Mouse (Mus musculus): ENCODE results near the gene Rbm25. TPM values are rescaled to one million over a fixed set of nuclear protein-coding genes. Genes with fewer than 3 reads are reported as not detected.

The Rbm25 gene
- polyA plus RNA-seq, 1 experiment from 2014 or later, result 184 TPM

DNA sequence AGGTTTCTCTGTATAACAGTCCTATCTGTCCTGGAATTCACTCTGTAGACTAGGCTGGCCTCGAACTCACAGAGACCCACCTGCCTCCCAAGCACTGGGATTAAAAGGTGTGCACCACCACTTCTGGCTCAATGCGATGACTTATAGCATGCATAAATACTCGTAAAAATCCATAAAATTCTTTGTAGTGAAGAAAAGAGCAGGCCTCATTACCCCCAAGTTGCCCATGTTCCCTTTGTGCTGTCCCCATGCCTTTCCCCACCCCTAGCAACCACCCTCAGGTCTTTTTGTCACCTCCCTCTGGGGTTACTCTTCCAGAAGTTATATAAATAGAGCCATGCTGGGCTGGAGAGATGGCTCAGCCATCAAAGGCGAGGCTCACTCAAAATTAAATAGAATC is 71.8 kb downstream of the Rbm25 start:
- H3K4me2 ChIP-seq, result no peak overlapping the region
- WGBS (ENCODE audit: insufficient replicate concordance), result 78% methylated on average over 4 of the region's 4 CpGs
- no peak overlapping the region for H3K27ac ChIP-seq (ENCODE audit: low read depth, low read length)
- no peaks in the 10 kb centered on the region for H3K27me3 ChIP-seq (ENCODE audit: control insufficient read depth, insufficient read depth, low read length)
- H3K9me3 ChIP-seq (replicated peaks; ENCODE audit: control insufficient read depth, low read length), result no peaks in the 10 kb centered on the region
- H3K4me1 ChIP-seq (ENCODE audit: control insufficient read depth, insufficient read depth, low read length), result no peaks in the 10 kb centered on the region
- peaks cover 2% of the 10 kb centered on the region; the same call in 1 of the 2 replicates for H3K36me3 ChIP-seq (ENCODE audit: control insufficient read depth, insufficient read depth, low read length)
- H3K9ac ChIP-seq (ENCODE audit: low read depth, low read length), result no peak overlapping the region
- ATAC-seq (replicated peaks; ENCODE audit: insufficient number of reproducible peaks, low FRiP score, low TSS enrichment), result no peak
- no peak overlapping the region for H3K4me3 ChIP-seq (ENCODE audit: low read depth, low read length)

- Histone ChIP-seq H3K9me3 (replicated peaks; ENCODE audit: control insufficient read depth, low read length) (no peaks in the 10 kb centered on the region), H3K27ac (ENCODE audit: low read depth, low read length) (no peak overlapping the region), H3K4me3 (ENCODE audit: low read depth, low read length) (no peak overlapping the region), H3K4me2 (no peak overlapping the region), H3K27me3 (ENCODE audit: control insufficient read depth, insufficient read depth, low read length) (no peaks in the 10 kb centered on the region), H3K36me3 (ENCODE audit: control insufficient read depth, insufficient read depth, low read length) (no peaks in the 10 kb centered on the region; the same call in 1 of the 2 replicates), H3K4me1 (ENCODE audit: control insufficient read depth, insufficient read depth, low read length) (no peaks in the 10 kb centered on the region), H3K9ac (ENCODE audit: low read depth, low read length) (no peak overlapping the region)
- WGBS (ENCODE audit: insufficient replicate concordance), result 92% methylated on average over 4 of the region's 4 CpGs
- ATAC-seq (replicated peaks; ENCODE audit: insufficient number of reproducible peaks, low FRiP score, low TSS enrichment), result no peak
These were observed 75.9 kb downstream of the Rbm25 start for GRCm38 (mm10) chr12:83706951-83707350.

DNA sequence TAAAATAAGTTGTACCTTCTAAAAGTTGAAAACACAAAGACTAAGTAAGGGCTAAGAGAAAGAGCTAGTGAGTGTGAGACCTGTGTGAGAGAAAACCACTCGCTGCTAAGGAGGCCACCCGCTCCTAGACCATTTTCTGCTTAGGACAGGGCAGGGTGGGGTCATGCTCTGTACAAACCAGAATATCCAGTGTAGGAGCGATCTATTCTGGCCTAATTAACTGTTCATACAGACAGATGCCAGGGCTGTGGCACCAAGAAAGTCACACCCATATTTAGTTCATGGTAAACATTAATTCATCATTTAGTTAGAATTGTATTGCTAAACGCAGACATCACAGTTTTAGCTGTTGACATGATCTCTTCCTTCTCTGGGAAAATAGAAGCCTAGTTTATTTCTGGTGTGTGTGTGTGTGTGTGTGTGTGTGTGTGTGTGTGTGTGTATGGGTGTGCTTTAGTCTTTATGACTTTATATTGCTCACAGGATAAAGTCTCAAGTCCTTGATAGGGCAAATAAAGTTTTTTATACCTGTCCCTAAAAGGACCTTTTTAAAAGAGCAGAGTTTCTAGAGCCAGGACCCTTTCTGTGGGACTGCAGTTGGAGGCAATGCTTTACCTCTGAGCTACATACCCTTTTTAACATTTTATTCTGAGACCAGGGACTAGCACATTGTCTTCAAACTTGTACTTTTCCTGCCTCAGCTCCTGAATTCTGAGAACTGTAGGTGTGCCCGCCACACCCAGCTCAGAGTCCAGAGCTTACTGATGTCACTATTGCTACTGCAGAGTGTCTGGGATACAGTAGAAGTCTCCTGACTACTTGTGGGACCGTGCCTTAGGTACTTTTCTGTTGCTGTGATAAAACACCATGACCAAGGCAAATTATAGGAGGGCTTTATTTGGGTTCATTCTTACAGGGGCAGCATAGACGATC is 77.4 kb downstream of the Rbm25 start:
- H3K4me1 ChIP-seq (ENCODE audit: control insufficient read depth, insufficient read depth, low read length), result no peaks in the 10 kb centered on the region
- no peak overlapping the region for H3K4me2 ChIP-seq
- 74% methylated on average over 7 of the region's 7 CpGs for WGBS (ENCODE audit: insufficient replicate concordance)
- ATAC-seq (replicated peaks; ENCODE audit: insufficient number of reproducible peaks, low FRiP score, low TSS enrichment), result 0 out of 2 replicates have a peak, but pooled peaks have one; percentile 31
- H3K9ac ChIP-seq (ENCODE audit: low read depth, low read length), result no peak overlapping the region
- no peaks in the 10 kb centered on the region for H3K27me3 ChIP-seq (ENCODE audit: control insufficient read depth, insufficient read depth, low read length)
- no peak overlapping the region for H3K4me3 ChIP-seq (ENCODE audit: low read depth, low read length)
- H3K27ac ChIP-seq (ENCODE audit: low read depth, low read length), result no peak overlapping the region
- no peaks in the 10 kb centered on the region for H3K9me3 ChIP-seq (replicated peaks; ENCODE audit: control insufficient read depth, low read length)
- H3K36me3 ChIP-seq (ENCODE audit: control insufficient read depth, insufficient read depth, low read length), result peaks cover 9% of the 10 kb centered on the region

DNA sequence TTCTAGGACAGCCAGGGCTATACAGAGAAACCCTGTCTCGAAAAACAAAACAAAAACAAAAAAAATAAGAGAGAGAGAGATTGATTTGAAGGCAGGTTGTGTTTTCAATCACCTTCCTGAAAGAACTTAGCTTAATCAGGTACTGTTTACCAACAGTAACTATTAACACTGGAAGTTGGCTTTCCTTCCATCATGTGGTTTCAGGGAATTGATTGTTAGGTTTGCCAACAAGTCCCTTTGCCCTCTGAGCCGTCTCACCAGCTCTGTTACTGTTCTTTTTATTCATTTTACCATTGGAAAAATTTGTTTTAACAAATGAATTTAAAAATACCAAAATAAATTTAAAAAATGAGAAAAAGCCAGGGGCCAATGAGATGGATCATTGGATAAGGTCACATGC is 78.9 kb downstream of the Rbm25 start:
- no peaks in the 10 kb centered on the region for H3K27me3 ChIP-seq (ENCODE audit: control insufficient read depth, insufficient read depth, low read length)

GRCm38 (mm10) chr12:83713749-83714148 is 82.7 kb downstream of the Rbm25 start:
- ATAC-seq (replicated peaks; ENCODE audit: insufficient number of reproducible peaks, low FRiP score, low TSS enrichment), result no peak
- no peaks in the 10 kb centered on the region for H3K4me1 ChIP-seq (ENCODE audit: control insufficient read depth, insufficient read depth, low read length)
- H3K4me3 ChIP-seq (ENCODE audit: low read depth, low read length), result no peak overlapping the region
- no peaks in the 10 kb centered on the region for H3K27me3 ChIP-seq (ENCODE audit: control insufficient read depth, insufficient read depth, low read length)
- no peak overlapping the region for H3K4me2 ChIP-seq
- no peak overlapping the region for H3K27ac ChIP-seq (ENCODE audit: low read depth, low read length)
- H3K36me3 ChIP-seq (ENCODE audit: control insufficient read depth, insufficient read depth, low read length), result peaks cover 17% of the 10 kb centered on the region
- WGBS (ENCODE audit: insufficient replicate concordance), result 49% methylated on average over 2 of the region's 2 CpGs
- no peak overlapping the region for H3K9ac ChIP-seq (ENCODE audit: low read depth, low read length)
- H3K9me3 ChIP-seq (replicated peaks; ENCODE audit: control insufficient read depth, low read length), result no peaks in the 10 kb centered on the region

More for the DNA sequence above, 78.9 kb downstream of the Rbm25 start:
- Histone ChIP-seq H3K36me3 (ENCODE audit: control insufficient read depth, insufficient read depth, low read length) (peaks cover 14% of the 10 kb centered on the region), H3K27ac (ENCODE audit: low read depth, low read length) (no peak overlapping the region), H3K4me2 (no peak overlapping the region), H3K9ac (ENCODE audit: low read depth, low read length) (no peak overlapping the region), H3K4me3 (ENCODE audit: low read depth, low read length) (no peak overlapping the region), H3K4me1 (ENCODE audit: control insufficient read depth, insufficient read depth, low read length) (no peaks in the 10 kb centered on the region), H3K9me3 (replicated peaks; ENCODE audit: control insufficient read depth, low read length) (no peaks in the 10 kb centered on the region)
- ATAC-seq (replicated peaks; ENCODE audit: insufficient number of reproducible peaks, low FRiP score, low TSS enrichment), result no peak
- 88% methylated on average over 2 of the region's 2 CpGs for whole genome bisulfite sequencing (ENCODE audit: insufficient replicate concordance)

DNA sequence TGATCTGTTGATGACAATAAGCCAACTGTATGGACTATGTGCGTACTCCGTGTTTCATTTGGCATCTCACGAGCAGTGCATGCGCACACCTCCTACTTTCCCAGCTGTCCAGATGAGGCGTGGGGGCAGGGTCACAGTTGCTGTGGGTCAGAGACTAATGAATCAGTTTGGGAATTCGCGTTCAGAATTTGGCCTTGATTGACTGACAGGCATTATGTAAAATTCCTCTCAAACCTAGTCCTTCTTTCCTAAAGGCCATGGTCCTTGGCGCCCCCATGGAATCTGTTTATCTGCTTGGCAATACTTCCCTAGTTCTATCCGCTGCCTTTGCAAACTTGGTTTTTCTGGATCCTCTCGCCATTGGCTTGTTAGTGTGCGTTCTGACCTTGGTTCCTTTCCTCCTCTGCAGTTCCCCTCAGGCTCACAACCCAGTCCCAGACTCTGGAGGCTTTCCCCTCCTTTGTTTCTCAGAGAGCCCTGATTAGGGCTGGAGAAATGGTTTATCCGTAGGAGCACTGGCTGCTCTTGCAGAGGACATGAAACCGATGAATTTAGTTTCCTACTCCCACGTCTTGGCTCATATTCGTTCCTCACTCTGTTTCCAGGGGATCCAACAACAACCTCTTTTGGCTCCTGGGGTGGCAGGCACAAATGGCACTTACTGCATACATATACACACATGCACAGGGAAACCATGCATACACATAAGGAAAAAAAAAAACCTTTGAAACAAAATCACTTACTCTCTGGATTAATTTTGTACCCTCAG is 85.6 kb downstream of the Rbm25 start:
- Histone ChIP-seq H3K4me3 (ENCODE audit: low read depth, low read length) (no peak overlapping the region), H3K9me3 (replicated peaks; ENCODE audit: control insufficient read depth, low read length) (no peaks in the 10 kb centered on the region), H3K4me1 (ENCODE audit: control insufficient read depth, insufficient read depth, low read length) (no peaks in the 10 kb centered on the region), H3K4me2 (no peak overlapping the region), H3K9ac (ENCODE audit: low read depth, low read length) (no peak overlapping the region), H3K27me3 (ENCODE audit: control insufficient read depth, insufficient read depth, low read length) (no peaks in the 10 kb centered on the region), H3K36me3 (ENCODE audit: control insufficient read depth, insufficient read depth, low read length) (peaks cover 19% of the 10 kb centered on the region), H3K27ac (ENCODE audit: low read depth, low read length) (no peak overlapping the region)
- ATAC-seq (replicated peaks; ENCODE audit: insufficient number of reproducible peaks, low FRiP score, low TSS enrichment), result no peak
- 90% methylated on average over 15 of the region's 15 CpGs for WGBS (ENCODE audit: insufficient replicate concordance)

DNA sequence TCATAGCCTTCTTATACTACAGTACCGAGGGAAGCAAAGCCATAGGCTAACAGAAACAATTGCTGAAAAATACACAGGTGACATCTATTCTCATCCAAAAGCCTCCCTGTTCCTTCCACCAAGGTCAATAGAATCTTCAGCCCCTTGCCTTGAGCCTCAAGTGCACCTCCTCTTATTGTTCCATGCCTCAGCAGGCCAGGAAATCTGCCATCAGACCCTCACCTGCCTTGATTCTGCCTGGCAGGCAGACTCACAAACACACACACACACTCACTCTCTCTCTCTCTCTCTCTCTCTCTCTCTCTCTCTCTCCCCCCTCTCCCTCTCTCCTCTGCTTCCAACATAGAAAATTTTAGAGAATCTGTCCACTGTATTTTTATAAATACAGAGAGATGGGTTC is 88.4 kb downstream of the Rbm25 start:
- ATAC-seq (replicated peaks; ENCODE audit: insufficient number of reproducible peaks, low FRiP score, low TSS enrichment), result no peak
- 95% methylated on average over 1 of the region's 1 CpGs for WGBS (ENCODE audit: insufficient replicate concordance)
- H3K9me3 ChIP-seq (replicated peaks; ENCODE audit: control insufficient read depth, low read length), result no peaks in the 10 kb centered on the region
- peaks cover 12% of the 10 kb centered on the region for H3K36me3 ChIP-seq (ENCODE audit: control insufficient read depth, insufficient read depth, low read length)
- H3K9ac ChIP-seq (ENCODE audit: low read depth, low read length), result no peak overlapping the region
- H3K4me2 ChIP-seq, result no peak overlapping the region
- no peaks in the 10 kb centered on the region for H3K27me3 ChIP-seq (ENCODE audit: control insufficient read depth, insufficient read depth, low read length)
- peaks cover 7% of the 10 kb centered on the region; the same call in 1 of the 2 replicates for H3K4me1 ChIP-seq (ENCODE audit: control insufficient read depth, insufficient read depth, low read length)
- no peak overlapping the region for H3K4me3 ChIP-seq (ENCODE audit: low read depth, low read length)
- no peak overlapping the region for H3K27ac ChIP-seq (ENCODE audit: low read depth, low read length)

- H3K9ac ChIP-seq (ENCODE audit: low read depth, low read length), result no peak overlapping the region; the same call in 1 of the 2 replicates
- H3K36me3 ChIP-seq (ENCODE audit: control insufficient read depth, insufficient read depth, low read length), result peaks cover 16% of the 10 kb centered on the region
- peaks cover 13% of the 10 kb centered on the region; the same call in 1 of the 2 replicates for H3K4me1 ChIP-seq (ENCODE audit: control insufficient read depth, insufficient read depth, low read length)
- H3K4me3 ChIP-seq (ENCODE audit: low read depth, low read length), result no peak overlapping the region
- no peaks in the 10 kb centered on the region for H3K9me3 ChIP-seq (replicated peaks; ENCODE audit: control insufficient read depth, low read length)
- no peak for ATAC-seq (replicated peaks; ENCODE audit: insufficient number of reproducible peaks, low FRiP score, low TSS enrichment)
- 70% methylated on average over 6 of the region's 6 CpGs for WGBS (ENCODE audit: insufficient replicate concordance)
- H3K4me2 ChIP-seq, result no peak overlapping the region
- H3K27ac ChIP-seq (ENCODE audit: low read depth, low read length), result no peak overlapping the region
- no peaks in the 10 kb centered on the region for H3K27me3 ChIP-seq (ENCODE audit: control insufficient read depth, insufficient read depth, low read length)
These were observed 90.2 kb downstream of the Rbm25 start for GRCm38 (mm10) chr12:83721281-83721680.
